Mouse (Mus musculus) lung, adult 18-20 months (tissue): ENCODE measurements around the gene Arhgap31.

Experiments
- DNase-seq, 2 experiments: peaks; one replicate each; pipeline ENCODE4 v3.0.0; 2022; ENCODE audit warnings: mixed read lengths in 2 of 2

Gene Arhgap31

DNA sequence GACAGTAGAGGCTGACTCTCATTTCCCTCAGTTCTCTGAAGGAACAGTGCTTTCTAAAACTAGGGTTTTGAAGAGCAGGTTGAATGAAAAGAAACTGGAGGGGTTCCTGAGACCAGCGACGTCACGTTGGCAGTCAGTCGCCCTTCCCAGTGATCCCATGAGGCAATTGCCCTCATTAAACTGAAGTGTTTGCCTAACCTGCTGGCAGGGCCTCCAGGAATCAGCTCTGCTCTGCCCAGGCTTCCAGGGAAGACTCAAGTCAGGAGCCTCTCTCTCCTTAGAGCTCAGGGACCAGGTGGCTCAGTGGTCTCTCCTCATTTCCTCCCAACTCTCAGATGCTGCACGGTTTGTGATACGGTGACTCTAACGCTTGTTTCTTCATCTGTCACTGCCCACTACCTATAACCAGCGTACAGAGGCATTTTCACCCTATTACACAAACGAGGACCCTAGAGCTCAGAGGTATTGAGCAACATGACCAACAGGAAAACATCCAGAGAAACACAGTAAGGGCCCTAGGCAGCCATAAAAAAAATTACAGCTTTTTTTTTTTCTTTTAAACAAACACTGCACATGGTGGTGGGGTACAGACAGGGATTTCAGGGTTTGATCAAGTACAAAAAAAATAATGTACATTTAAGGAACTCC lies 64.2 kb downstream of the Arhgap31 start:
- DNase-seq: peak; percentile 85 to 90

DNA sequence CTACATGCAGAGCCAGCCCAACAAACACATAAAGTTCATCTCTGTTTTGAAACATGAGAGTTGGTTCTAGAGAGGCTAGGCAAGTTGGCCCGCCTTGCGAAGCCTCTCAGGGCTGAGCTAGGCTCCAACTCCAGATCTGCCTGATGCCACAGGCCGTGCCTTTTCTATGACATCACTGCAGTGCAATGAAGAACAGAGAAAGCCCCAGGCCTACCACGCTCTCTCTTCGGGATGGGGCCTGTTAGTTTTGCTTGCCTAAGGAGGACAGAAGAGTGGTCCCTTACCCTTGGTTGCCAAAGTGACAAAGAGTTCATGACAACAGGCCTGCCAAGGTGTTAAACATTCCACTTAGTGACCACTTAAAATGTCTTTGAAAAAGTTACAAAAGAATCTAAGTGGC lies 64.9 kb downstream of the Arhgap31 start:
- peak; percentile 73 to 80 for DNase-seq

- DNase-seq: no peak
Measured at GRCm38 (mm10) chr16:38644455-38644854, 68.6 kb downstream of the Arhgap31 start.

DNA sequence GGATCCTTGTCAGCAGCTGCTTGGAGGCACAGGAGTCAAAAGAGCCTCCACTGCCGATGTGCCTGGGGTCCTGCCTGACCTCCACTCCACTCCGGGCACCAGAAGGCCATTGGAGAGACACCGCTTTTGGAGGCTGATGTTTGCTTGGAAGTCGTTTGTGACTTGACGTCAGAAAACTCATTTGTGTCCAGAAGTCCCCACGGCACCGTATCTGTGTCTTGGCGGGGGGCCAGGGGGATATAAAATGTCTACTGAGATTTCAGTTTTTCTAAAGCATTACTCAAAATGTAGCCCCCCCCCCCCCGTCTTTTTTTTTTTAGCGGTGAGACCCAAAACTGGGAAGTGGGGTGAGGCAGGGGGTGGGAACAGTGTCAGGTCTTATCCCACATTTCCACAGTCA lies 76.0 kb downstream of the Arhgap31 start:
- no peak for DNase-seq

GRCm38 (mm10) chr16:38636682-38637081 lies 76.4 kb downstream of the Arhgap31 start:
- peak; percentile 60 to 68 for DNase-seq

GRCm38 (mm10) chr16:38635833-38636390 lies 77.2 kb downstream of the Arhgap31 start:
- DNase-seq: no peak

GRCm38 (mm10) chr16:38632147-38632546 lies 80.9 kb downstream of the Arhgap31 start:
- DNase-seq: peak; percentile 71 to 81

GRCm38 (mm10) chr16:38625811-38626369 lies 87.2 kb downstream of the Arhgap31 start:
- peak; percentile 78 to 85 for DNase-seq

GRCm38 (mm10) chr16:38625411-38625810 lies 87.7 kb downstream of the Arhgap31 start:
- DNase-seq: peak; percentile 26 to 64

DNA sequence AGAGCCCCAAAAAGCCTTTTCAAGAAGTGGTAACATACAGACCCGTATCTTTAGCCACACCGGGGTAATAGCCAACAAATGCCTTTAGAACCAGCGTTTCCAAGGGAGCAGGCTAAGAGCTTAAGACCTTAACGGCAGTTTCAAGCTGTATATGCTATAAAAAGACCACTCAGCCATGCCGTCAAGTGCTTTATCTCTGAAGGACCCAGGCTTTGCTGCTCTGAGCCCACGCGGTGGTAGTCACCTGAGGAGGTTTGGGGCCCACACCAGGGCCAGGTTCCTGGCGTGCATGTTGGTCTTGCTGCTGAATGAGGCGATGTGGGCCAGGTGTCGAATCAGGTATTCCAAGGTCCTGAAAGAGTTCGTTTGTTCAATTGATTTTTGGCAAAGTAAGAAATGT lies 88.8 kb downstream of the Arhgap31 start:
- DNase-seq: no peak

DNA sequence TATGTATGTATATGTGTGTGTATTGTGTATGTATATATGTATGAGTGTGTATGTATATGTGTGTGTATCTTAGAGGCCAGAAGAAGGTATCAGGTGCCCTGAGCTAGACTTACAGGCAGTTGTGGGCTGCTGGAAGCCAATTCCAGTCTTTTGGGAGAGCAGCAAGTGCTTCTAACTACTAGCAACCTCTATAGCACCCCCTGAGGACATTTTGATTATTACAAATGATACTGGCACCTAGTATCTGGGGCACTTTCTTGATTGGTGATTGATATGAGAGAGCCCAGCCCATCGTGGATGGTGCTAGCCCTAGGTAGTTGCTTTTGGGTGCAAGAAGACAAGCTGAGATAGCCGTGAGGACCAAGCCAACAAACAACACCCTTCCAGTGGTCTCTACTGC lies 90.8 kb downstream of the Arhgap31 start:
- DNase-seq: peak in 1 of 2 experiments; percentile 19

DNA sequence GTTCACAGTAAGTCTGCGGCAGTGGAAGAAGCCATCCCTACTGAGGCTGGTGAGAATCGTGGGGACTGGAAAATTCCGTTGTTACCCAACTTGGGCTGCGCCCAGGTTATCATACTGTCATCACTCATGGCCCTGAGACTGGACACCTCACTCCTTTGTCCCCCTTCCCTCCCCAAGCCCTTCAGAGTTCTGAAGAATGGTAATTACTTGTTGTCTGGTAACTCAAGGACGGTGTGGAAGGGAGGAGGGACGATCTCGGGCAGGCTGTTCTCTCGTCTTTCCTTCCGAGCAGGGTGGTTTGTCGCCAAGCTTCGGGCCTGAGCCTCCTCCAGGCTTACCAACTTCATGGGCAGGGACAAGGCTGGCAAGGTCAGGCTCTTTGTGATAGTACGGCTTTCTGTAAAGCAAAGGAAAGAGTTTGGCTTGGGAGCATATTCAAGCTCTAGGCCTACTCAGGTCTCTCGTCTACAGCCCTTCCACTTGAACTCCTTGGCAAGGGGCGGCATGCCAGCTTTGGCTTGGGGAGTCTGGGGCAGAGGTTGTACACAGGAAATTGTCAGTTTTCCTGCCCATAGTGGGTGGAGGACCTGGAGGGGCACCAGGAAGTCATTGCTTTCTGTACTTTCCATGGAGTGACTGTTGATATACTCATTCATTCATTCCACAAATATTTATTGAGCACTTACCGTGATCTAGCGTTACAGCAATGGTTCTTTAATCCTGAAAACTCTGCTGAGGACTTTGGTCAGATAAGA lies 92.2 kb downstream of the Arhgap31 start:
- peak; percentile 94 to 96 for DNase-seq

- peak; percentile 69 to 79 for DNase-seq
Measured at GRCm38 (mm10) chr16:38619054-38619453, 94.0 kb downstream of the Arhgap31 start.

GRCm38 (mm10) chr16:38617977-38618376 lies 95.1 kb downstream of the Arhgap31 start:
- DNase-seq: no peak

DNA sequence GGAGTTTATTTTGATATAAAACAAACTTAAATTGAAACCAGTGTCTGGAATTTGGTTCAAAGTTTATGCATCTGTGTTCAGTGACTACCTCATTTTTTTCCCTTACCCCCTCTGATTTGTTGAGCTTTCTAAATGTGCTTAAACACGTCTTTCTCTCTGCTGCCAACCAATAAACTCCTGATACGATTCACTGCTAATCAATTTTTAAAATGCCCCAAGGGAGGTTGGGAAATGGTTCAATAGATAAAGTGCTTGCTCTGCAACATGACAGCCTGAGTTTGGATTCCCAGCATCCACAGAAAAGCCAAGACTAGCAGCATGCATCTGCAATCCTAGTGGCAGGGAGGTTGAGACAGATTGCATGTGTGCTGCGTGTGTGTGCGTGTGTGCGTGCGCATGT lies 99.4 kb downstream of the Arhgap31 start:
- DNase-seq: no peak

DNA sequence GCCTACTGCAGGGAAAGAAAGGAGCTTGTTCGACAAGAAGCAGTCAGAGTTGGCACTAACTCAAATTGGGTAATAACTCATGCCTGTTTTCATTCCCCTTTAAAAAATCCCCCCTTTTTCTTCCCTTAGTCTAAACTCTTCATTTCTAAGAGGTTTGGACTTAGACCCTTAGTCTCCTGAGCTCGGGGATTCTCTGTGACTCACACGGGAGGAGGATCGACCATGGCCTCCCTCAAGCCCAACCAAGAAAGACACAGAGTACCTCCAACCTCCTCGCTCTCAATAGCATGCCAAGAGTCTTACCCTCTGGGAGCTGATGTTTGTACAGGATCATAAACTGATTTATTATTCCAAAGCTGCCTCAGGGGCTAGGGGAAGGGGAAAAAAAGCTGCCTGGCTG lies 100.4 kb downstream of the Arhgap31 start:
- no peak for DNase-seq

- DNase-seq: no peak
Measured at GRCm38 (mm10) chr16:38609092-38609491, 104.0 kb downstream of the Arhgap31 start.

GRCm38 (mm10) chr16:38608687-38609086 lies 104.4 kb downstream of the Arhgap31 start:
- no peak for DNase-seq

- DNase-seq: no peak
Measured at GRCm38 (mm10) chr16:38606509-38606908, 106.6 kb downstream of the Arhgap31 start.

DNA sequence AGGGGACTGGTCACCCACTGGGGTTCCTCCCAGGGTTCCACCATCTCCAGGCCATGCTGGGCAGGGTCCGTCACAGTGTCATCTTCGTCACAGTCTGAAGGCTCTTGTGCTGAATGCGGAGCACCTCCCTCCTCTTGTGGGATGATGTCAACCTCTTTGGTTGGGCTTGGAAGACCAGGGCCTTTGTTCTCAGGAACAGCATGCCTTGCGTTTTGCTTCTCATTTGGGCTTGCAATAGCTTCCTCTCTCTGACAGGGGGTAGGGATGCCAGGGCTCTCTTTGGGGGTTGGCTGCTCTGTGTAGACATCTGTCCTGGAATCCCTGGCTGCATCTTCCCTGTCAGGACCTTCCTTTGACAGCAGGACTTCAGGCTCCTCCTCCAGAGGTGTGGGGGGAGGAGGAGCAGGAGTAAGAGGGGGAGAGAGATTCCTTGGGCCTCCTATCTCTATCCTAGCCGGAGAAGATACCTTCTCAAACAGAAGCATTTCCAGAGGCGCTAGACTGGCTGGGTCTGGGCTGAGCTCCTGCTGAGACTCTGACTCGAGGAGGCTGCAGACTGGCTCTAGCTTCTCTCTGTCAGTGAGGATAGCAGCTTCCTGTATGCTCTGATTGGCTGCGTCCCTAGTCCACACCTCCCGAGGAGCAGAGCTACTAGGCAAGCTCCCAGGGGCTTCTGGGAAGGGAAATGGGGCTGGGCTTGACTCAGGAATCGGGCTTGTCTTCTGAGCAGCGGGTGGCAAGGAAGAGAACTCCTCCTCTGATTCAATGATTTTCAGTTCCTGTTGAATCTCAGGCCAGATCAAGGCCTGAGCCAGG lies 109.9 kb downstream of the Arhgap31 start:
- DNase-seq: peak; percentile 29 to 30

- peak; percentile 30 to 63 for DNase-seq
Measured at GRCm38 (mm10) chr16:38598986-38599680, 113.9 kb downstream of the Arhgap31 start.

DNA sequence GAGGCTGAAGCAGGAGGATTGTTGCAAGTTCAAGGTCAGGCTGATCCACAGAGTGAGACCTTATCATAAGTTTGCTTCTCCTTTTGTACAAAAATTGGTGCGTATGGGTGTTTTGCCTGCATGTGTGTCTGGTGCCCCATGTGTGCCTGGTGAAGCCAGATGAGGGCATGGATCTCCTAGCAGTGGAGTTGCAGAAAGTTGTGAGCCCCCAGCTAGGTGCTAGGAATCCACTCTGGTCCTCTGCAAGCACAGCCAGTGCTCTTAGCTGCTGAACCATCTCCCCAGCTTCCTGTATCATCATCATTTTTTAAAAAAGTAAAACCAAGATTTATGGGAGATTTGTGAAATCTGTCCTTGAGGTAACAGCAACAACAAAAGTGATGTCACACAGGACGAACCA lies 116.4 kb downstream of the Arhgap31 start:
- no peak for DNase-seq
